Mouse (Mus musculus) embryonic fibroblast, embryonic 13.5 days (primary cell): ENCODE measurements around the gene Dph7.

Experiments
- CTCF ChIP-seq: IDR thresholded peaks from 2 replicates; pipeline ENCODE4 v1.5.1; 2011; ENCODE audit warnings: mild to moderate bottlenecking, control low read depth, low read length, moderate library complexity, borderline replicate concordance; ENCODE audit not compliant: insufficient read depth
- POLR2A ChIP-seq: IDR thresholded peaks from 2 replicates; pipeline ENCODE4 v1.6.1; 2011; ENCODE audit warnings: low read depth, mild to moderate bottlenecking, control low read depth, low read length, moderate library complexity

- TF ChIP-seq POLR2A, result no peak
- no peak for TF ChIP-seq CTCF
Measured at GRCm38 (mm10) chr2:24950189-24950535, 12.0 kb upstream of the Dph7 start.
